Mouse (Mus musculus) intestine, embryonic 14.5 days (tissue): ENCODE data around the gene Utf1. TPM values are rescaled to one million over a fixed set of nuclear protein-coding genes. Genes with fewer than 3 reads are reported as not detected.

ENCODE experiments used
- ATAC-seq: fragments of 200-750 bp; cut with Nextera tagmentation; replicated peaks from 2 replicates; pipeline ENCODE4 v1.8.0; 2017; ENCODE audit warnings: low read depth, moderate number of reproducible peaks, moderate TSS enrichment, moderate library complexity; ENCODE audit not compliant: low FRiP score, low TSS enrichment
- DNase-seq: peaks from one replicate; pipeline ENCODE4 v3.0.0-alpha.2; 2018; ENCODE audit warnings: low spot score
- H3K27ac ChIP-seq: fragments of 300-500 bp; sonication (generic); 2 replicates; pipeline ENCODE4 v1.5.1; 2014; ENCODE audit warnings: low read depth, mild to moderate bottlenecking, control low read depth
- H3K27me3 ChIP-seq: fragments of 300-500 bp; sonication (generic); replicated peaks from 2 replicates; pipeline ENCODE4 v1.6.1; 2014; ENCODE audit warnings: low read length, control low read depth; ENCODE audit not compliant: control insufficient read depth, insufficient read depth
- H3K36me3 ChIP-seq: fragments of 300-500 bp; sonication (generic); 2 replicates; pipeline ENCODE4 v1.6.1; 2014; ENCODE audit warnings: low read length, control low read depth; ENCODE audit not compliant: control insufficient read depth, insufficient read depth
- H3K4me1 ChIP-seq: fragments of 300-500 bp; sonication (generic); replicated peaks from 2 replicates; pipeline ENCODE4 v1.6.1; 2014; ENCODE audit warnings: low read length, control low read depth, mixed read lengths; ENCODE audit not compliant: control insufficient read depth, insufficient read depth
- H3K4me2 ChIP-seq: fragments of 300-500 bp; sonication (generic); 2 replicates; pipeline ENCODE4 v1.6.1; 2014; ENCODE audit warnings: low read length
- H3K4me3 ChIP-seq: fragments of 300-500 bp; sonication (generic); 2 replicates; pipeline ENCODE4 v1.5.1; 2014; ENCODE audit warnings: low read depth, low read length, control low read depth, mixed read lengths
- H3K9ac ChIP-seq: fragments of 300-500 bp; sonication (generic); 2 replicates; pipeline ENCODE4 v1.6.1; 2014; ENCODE audit warnings: mild to moderate bottlenecking, low read length
- H3K9me3 ChIP-seq: fragments of 300-500 bp; sonication (generic); 2 replicates; pipeline ENCODE4 v1.6.1; 2016; ENCODE audit warnings: low read length, control low read depth; ENCODE audit not compliant: control insufficient read depth
- WGBS: fragments of 180-500 bp; shearing (Covaris S2); extraction: QIAGEN DNeasy Blood & Tissue Kit; methylation state at CpG from one replicate; pipeline ENCODE4 v1.1.7; 2014; 5-methylcytosine and 5-hydroxymethylcytosine counted together
- polyA plus RNA-seq: library from polyadenylated mRNA; unstranded; fragments of >200 nt; fragmentation: Nextera tagmentation; extraction: Ambion mirVana; gene quantifications from 2 replicates; pipeline ENCODE4 v1.2.1, GENCODE M21; 2014

The Utf1 gene
- polyA plus RNA-seq, 1 experiment from 2014 or later: not detected

GRCm38 (mm10) chr7:139901981-139902380 lies 41.6 kb upstream of the Utf1 start:
- no peak overlapping the region for H3K9ac ChIP-seq
- H3K9me3 ChIP-seq: no peaks in the 10 kb centered on the region
- ATAC-seq: no peak
- no peaks in the 10 kb centered on the region for H3K36me3 ChIP-seq
- WGBS: 36% methylated on average over 1 of the region's 1 CpGs
- no peak overlapping the region for H3K4me2 ChIP-seq
- H3K27me3 ChIP-seq: peaks cover 4% of the 10 kb centered on the region; the same call in 1 of the 2 replicates
- H3K27ac ChIP-seq: no peak overlapping the region
- no peak overlapping the region for H3K4me3 ChIP-seq
- no peak for DNase-seq
- peaks cover 13% of the 10 kb centered on the region; the same call in 1 of the 2 replicates for H3K4me1 ChIP-seq

- DNase-seq (no peak), ATAC-seq (no peak)
- Histone ChIP-seq H3K4me3 (0 out of 2 replicates have a peak overlapping the region, but pooled peaks have one; percentile 8), H3K9ac (no peak overlapping the region), H3K4me1 (peaks cover 18% of the 10 kb centered on the region), H3K27me3 (0 out of 2 replicates have a peak, but pooled peaks cover 2% of the 10 kb centered on the region), H3K4me2 (peak overlapping the region; percentile 22; the same call in 1 of the 2 replicates), H3K9me3 (no peaks in the 10 kb centered on the region), H3K27ac (no peak overlapping the region), H3K36me3 (no peaks in the 10 kb centered on the region)
- WGBS: 24% methylated on average over 6 of the region's 6 CpGs
These were observed 38.3 kb upstream of the Utf1 start for GRCm38 (mm10) chr7:139905261-139905660.

GRCm38 (mm10) chr7:139905661-139906060 lies 37.9 kb upstream of the Utf1 start:
- peak overlapping the region; percentile 22; the same call in 1 of the 2 replicates for H3K4me2 ChIP-seq
- no peak overlapping the region for H3K27ac ChIP-seq
- H3K4me3 ChIP-seq: 0 out of 2 replicates have a peak overlapping the region, but pooled peaks have one; percentile 8
- H3K27me3 ChIP-seq: 0 out of 2 replicates have a peak, but pooled peaks cover 2% of the 10 kb centered on the region
- DNase-seq (no peak), ATAC-seq (no peak)
- no peaks in the 10 kb centered on the region for H3K9me3 ChIP-seq
- 4% methylated on average over 6 of the region's 6 CpGs for WGBS
- H3K4me1 ChIP-seq: peaks cover 19% of the 10 kb centered on the region
- H3K36me3 ChIP-seq: no peaks in the 10 kb centered on the region
- H3K9ac ChIP-seq: no peak overlapping the region

- Histone ChIP-seq H3K4me2 (no peak overlapping the region), H3K36me3 (no peaks in the 10 kb centered on the region), H3K9ac (no peak overlapping the region), H3K27ac (no peak overlapping the region), H3K4me3 (no peak overlapping the region), H3K4me1 (peaks cover 19% of the 10 kb centered on the region), H3K9me3 (no peaks in the 10 kb centered on the region), H3K27me3 (peaks cover 4% of the 10 kb centered on the region; the same call in 1 of the 2 replicates)
- no peak for DNase-seq
- WGBS: 60% methylated on average over 5 of the region's 5 CpGs
- no peak for ATAC-seq
These were observed 35.4 kb upstream of the Utf1 start for GRCm38 (mm10) chr7:139908176-139908575.

- H3K4me1 ChIP-seq: peaks cover 21% of the 10 kb centered on the region
- no peak overlapping the region for H3K9ac ChIP-seq
- no peaks in the 10 kb centered on the region for H3K9me3 ChIP-seq
- ATAC-seq (no peak), DNase-seq (no peak)
- H3K4me2 ChIP-seq: no peak overlapping the region
- 42% methylated on average over 6 of the region's 6 CpGs for WGBS
- no peaks in the 10 kb centered on the region for H3K36me3 ChIP-seq
- peaks cover 10% of the 10 kb centered on the region for H3K27me3 ChIP-seq
- H3K27ac ChIP-seq: no peak overlapping the region
- H3K4me3 ChIP-seq: no peak overlapping the region
These were observed 34.1 kb upstream of the Utf1 start for GRCm38 (mm10) chr7:139909469-139909868.

GRCm38 (mm10) chr7:139910204-139910835 lies 33.3 kb upstream of the Utf1 start:
- Histone ChIP-seq H3K9ac (no peak overlapping the region), H3K9me3 (no peaks in the 10 kb centered on the region), H3K4me3 (no peak overlapping the region), H3K4me1 (peaks cover 17% of the 10 kb centered on the region), H3K27ac (no peak overlapping the region), H3K27me3 (peaks cover 12% of the 10 kb centered on the region), H3K36me3 (no peaks in the 10 kb centered on the region), H3K4me2 (no peak overlapping the region)
- no peak for ATAC-seq
- DNase-seq: no peak
- 46% methylated on average over 11 of the region's 11 CpGs for WGBS

DNA sequence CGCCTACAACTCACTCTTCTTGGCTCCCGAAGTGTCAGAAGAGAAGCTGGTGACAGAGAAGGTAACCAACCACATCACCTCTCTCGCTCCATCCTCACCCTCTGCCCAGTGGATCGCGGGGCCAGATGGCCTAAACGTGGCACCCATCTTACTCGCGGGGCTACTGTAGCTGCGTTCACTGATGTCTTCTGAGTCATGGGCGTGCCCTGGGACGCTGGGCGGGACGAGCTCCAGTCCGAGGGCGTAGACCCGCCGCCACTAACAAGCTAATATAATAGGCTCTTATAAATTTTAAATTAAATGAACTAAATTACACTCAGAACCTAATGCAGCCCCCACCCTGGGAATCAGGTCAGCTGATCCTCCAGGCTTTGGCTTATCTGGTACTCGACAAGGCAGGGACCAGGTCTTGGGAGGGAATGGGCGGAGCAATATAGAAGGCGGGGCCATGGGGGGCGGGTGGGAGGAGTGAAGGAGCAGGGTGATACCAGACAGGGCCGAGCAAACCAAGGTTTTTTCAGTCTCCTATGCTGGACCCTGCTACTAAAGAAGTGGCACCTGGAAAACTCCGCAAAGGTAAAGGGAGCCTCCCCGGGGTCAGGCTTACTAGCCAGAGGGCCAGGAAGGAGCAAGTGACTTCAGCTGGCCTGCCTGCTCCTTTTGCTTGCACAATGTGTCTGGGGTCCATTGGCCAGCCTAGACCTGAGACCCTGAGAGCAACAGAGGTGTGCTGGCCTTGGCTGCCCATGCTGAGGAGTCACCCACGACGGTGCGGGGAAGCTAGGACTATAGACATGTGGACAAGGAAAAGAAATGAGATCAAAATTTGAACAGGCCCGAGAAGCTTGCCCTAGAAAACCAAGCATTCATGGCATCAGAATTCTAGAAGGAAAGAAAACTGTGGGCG lies 29.2 kb upstream of the Utf1 start:
- no peaks in the 10 kb centered on the region for H3K9me3 ChIP-seq
- H3K36me3 ChIP-seq: no peaks in the 10 kb centered on the region
- H3K27me3 ChIP-seq: peaks cover 12% of the 10 kb centered on the region
- 12% methylated on average over 29 of the region's 29 CpGs for WGBS
- DNase-seq (no peak), ATAC-seq (peak; percentile 74; the same call in 1 of the 2 replicates)
- H3K9ac ChIP-seq: no peak overlapping the region
- H3K27ac ChIP-seq: no peak overlapping the region
- peak overlapping the region; percentile 55 for H3K4me2 ChIP-seq
- H3K4me3 ChIP-seq: peak overlapping the region; percentile 40
- H3K4me1 ChIP-seq: peaks cover 15% of the 10 kb centered on the region

DNA sequence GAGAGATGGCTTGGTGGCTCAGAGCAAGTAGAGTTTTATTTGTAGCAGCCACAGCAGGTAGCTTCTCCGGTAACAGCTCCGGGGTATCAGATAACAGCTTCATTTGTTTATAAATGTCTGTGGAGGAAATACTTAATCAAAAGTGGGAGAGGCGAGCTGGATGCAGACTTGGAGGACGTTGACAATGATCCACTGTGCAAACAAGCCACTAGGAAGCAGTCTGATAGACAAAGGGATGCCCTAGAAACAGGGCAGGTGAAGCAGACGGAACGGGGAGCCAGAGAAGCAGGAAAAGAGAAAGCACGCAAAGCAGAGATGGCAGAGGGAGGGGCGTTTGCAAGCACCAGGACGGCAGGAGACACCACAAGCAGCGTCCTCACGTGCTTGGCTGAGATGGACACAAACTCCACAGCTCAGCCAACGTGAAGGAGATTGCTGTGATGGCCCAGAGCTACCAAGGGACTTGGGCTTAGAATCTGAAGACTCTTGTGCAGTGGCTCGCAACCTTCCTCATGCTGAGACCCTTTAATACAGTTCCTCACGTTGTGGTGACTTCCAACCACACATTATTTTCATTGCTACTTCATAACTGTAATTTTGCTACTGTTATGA lies 27.8 kb upstream of the Utf1 start:
- 7% methylated on average over 14 of the region's 14 CpGs for WGBS
- Histone ChIP-seq H3K9ac (no peak overlapping the region), H3K27me3 (peaks cover 12% of the 10 kb centered on the region), H3K4me3 (peak overlapping the region; percentile 6; the same call in 1 of the 2 replicates), H3K36me3 (no peaks in the 10 kb centered on the region), H3K9me3 (no peaks in the 10 kb centered on the region), H3K4me2 (peak overlapping the region; percentile 20; the same call in 1 of the 2 replicates), H3K4me1 (peaks cover 9% of the 10 kb centered on the region; the same call in 1 of the 2 replicates), H3K27ac (no peak overlapping the region)
- ATAC-seq (no peak), DNase-seq (peak; percentile 52)
